Mouse (Mus musculus): Measurements from ENCODE around the gene Sac3d1. TPM values are rescaled to one million over a fixed set of nuclear protein-coding genes. Genes with fewer than 3 reads are reported as not detected.
"Not testable (repeated sequence)": the region's sequence is repeated elsewhere in the genome, so short reads cannot be mapped to it uniquely, and the experiment has no call there.

Gene Sac3d1
- polyA plus RNA-seq (2012; ENCODE audit: insufficient read depth, insufficient read length, missing spikeins) = 5.7 and 6.8 TPM in 2 replicates

DNA sequence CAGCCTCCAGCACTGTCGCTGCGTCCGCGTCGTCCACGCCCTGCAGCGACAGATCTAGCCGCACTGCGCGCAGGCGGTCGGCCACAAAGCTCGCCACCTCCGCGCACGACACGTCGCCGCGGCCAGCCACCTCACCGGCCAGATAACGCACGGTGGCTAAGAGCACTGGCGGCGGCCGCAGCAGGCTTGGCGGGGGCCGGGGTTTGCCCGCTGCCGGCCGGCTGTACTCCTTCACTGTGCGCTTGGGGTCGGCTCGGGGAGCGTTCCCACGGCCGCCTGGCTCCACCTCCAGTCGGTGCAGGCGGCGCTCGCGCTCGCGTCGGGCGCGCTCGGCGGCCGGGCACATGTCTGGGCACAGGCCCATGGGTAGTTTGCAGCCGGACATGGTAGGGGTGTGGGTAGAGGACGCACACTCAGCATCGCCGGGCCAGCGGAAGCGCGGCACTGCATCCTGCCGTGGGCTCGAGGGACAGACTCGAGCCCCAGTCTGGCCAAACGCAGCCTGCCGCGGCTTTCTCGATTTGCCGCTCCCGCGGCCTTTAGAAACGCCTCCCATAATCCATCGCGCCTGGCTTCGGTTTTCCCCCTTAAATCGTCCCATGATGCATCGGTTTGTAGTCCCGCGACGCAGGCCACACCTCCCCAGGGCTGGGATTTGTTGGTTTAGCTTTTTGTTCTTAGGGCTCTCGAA, at the start of gene Sac3d1:
Gene Sac3d1, minus strand, starts transcription at position 665 of the 691 bp plus-strand sequence.
- no peaks in the 10 kb centered on the region; the same call in 1 of the 2 replicates for H3K4me1 ChIP-seq (ENCODE audit: control insufficient read depth, insufficient read depth, insufficient read length, low read length)
- peak within 1 kb of the TSS; percentile 84 for H3K4me3 ChIP-seq (ENCODE audit: insufficient read depth, low read depth, low read length)
- H3K27ac ChIP-seq (replicated peaks; ENCODE audit: low read depth, low read length) = peak within 1 kb of the TSS; percentile 69

DNA sequence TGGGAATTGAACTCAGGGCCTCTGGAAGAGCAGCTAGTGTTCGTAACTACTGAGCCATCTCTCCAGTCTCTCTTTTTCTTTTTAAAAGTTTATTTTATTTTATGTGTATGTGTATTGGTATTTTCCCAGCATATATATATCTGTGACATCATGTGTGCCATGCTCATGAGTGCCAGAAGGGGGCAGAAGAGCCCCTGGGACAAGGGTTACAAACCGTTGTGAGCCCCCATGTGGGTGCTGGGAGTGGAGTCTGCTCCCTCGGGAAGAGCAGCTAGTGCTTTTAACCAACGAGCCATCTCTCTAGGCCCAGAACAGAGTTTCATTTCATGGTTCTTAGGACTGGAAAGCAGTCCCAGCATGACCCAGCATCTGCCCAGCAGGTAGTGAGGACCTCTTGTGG, 48.3 kb upstream of the Sac3d1 start:
- Histone ChIP-seq H3K4me3 (ENCODE audit: insufficient read depth, low read depth, low read length) (no peak overlapping the region), H3K27ac (replicated peaks; ENCODE audit: low read depth, low read length) (no peak overlapping the region), H3K4me1 (ENCODE audit: control insufficient read depth, insufficient read depth, insufficient read length, low read length) (no peaks in the 10 kb centered on the region)

DNA sequence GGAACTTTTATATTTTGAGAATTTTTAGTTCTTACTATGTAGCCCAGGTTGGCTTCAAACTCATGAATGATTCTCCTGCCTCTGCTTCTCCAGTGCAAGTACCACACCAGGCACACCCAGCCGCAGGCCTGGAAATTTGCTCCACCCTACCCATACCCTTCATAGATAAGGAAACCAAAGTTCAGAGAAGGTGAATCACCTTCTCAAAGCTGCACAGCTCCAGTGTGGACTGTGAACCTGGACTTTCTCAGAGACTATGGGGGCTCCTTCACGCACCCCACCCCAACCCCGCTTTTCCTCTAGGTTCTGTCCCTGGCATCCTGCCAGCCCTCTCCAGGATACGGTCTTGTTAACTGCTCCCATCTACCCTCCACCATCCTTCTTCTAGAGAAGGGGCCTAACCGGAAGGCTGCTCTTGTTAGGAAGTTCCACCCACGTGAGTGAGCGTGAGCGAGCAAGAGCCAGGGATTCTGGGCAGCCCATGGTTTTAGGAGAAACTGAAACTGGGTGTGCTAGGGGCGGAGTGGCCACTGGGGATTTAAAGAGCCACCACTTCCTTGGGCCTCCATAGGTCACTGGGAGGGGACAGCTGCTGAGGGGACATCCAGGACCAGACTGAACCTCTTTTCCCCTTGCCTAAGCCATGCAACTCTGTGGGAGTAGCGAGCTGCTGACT, 45.6 kb upstream of the Sac3d1 start:
- H3K27ac ChIP-seq (replicated peaks; ENCODE audit: low read depth, low read length) = no peak overlapping the region
- H3K4me3 ChIP-seq (ENCODE audit: insufficient read depth, low read depth, low read length) = peak overlapping the region; percentile 50
- H3K4me1 ChIP-seq (ENCODE audit: control insufficient read depth, insufficient read depth, insufficient read length, low read length) = no peaks in the 10 kb centered on the region

DNA sequence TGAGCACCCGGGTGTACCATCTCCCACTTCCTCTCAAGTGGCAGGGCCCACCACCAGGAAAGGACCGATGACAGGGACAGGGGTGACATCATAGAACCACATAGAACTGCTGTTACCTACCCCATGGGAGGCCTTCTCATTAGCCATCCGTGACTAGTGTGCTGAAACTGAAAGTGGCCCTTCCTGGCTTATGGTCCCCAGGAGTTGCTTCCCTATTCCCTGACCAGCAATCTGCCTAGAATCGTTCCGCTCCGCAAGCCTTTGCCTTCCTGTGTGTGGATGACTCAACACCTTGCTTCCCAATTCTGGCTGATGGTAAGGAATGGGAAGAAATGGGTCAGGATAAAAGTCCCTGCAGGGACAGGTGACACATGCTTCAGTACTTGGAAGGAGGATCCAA, 38.8 kb upstream of the Sac3d1 start:
- no peak overlapping the region for H3K27ac ChIP-seq (replicated peaks; ENCODE audit: low read depth, low read length)
- H3K4me1 ChIP-seq (ENCODE audit: control insufficient read depth, insufficient read depth, insufficient read length, low read length) = no peaks in the 10 kb centered on the region
- H3K4me3 ChIP-seq (ENCODE audit: insufficient read depth, low read depth, low read length) = no peak overlapping the region

DNA sequence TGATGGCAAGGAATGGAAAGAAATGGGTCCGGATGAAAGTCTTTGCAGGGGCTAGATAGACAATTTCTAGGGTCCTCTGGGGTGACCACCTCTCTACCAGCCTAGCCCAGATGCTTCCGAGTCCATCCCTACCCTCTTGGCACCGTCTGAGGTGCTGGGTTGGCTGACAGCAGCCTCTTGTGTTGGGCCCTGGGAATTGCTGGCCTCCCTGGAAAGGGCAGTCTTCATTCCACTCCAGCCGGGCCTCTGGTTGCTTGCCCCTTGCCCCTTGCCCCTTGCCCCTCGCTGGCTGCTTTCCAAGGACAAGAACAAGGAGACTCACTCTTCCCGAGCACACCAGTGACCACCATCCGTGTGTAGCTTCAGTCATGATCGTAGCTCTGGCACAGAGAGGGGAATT, 37.9 kb upstream of the Sac3d1 start:
- no peak overlapping the region for H3K4me3 ChIP-seq (ENCODE audit: insufficient read depth, low read depth, low read length)
- no peaks in the 10 kb centered on the region for H3K4me1 ChIP-seq (ENCODE audit: control insufficient read depth, insufficient read depth, insufficient read length, low read length)
- H3K27ac ChIP-seq (replicated peaks; ENCODE audit: low read depth, low read length) = no peak overlapping the region

DNA sequence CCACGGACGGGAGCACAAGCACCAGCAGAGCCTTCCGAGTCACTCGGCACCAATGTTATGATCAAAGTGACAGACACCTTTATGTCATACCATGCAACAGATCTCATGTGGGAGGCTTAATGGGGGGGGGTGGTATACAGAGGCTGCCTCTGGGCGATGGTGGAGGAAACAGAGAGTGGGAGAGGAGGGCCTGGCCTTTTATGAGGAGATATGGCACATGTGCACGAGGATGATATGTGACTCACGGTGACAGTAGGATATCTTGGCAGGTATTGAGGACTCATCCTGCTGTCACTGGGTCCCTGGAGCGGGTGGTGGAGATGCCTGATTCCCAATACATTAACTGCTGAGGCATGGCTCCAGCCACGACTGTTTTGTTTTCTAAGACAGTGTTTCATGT, 36.7 kb upstream of the Sac3d1 start:
- Histone ChIP-seq H3K4me1 (ENCODE audit: control insufficient read depth, insufficient read depth, insufficient read length, low read length) (no peaks in the 10 kb centered on the region), H3K27ac (replicated peaks; ENCODE audit: low read depth, low read length) (no peak overlapping the region), H3K4me3 (ENCODE audit: insufficient read depth, low read depth, low read length) (no peak overlapping the region)

DNA sequence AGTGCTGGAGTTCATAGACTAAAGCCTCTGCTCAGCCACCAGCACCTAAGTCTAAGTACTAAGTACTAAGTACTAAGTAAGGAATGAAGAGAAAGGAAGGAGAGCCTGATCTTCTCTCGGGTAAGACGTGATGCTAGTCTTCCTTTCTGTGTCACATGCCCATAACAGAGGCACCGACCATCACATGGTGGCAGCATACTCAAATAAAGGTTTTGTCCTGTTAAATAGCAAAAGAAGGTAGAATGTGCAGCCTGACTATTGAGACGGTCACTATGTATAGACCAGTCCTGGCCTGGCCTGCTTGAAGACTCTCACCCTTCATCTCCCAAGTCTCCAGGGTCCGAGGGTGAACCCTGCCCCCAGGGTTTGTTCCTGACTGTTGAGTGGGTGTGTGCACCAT, 26.4 kb upstream of the Sac3d1 start:
- Histone ChIP-seq H3K27ac (replicated peaks; ENCODE audit: low read depth, low read length) (no peak overlapping the region), H3K4me3 (ENCODE audit: insufficient read depth, low read depth, low read length) (no peak overlapping the region), H3K4me1 (ENCODE audit: control insufficient read depth, insufficient read depth, insufficient read length, low read length) (no peaks in the 10 kb centered on the region)

DNA sequence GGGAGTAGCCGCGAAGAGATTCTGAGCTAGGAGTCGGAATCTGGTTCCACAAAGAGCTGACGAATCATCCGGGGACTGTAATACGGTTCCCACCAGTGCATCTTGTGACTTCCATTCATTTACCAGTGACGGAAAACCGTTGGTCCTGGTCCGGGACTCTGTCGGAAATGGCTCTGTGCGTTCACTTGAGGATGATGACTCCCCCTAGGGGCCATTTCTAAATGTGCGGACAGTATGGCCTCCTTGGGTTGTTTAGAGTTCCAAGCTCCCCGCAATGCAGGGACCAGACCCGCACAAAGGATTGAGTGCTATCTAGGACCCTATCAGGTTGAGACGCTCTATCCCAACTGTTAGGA, 22.9 kb upstream of the Sac3d1 start, which contains the start of gene Arl2:
Gene Arl2, minus strand, starts transcription at position 155 of the 356 bp plus-strand sequence.
- peak within 1 kb of the TSS; percentile 90 for H3K4me3 ChIP-seq (ENCODE audit: insufficient read depth, low read depth, low read length)
- H3K4me1 ChIP-seq (ENCODE audit: control insufficient read depth, insufficient read depth, insufficient read length, low read length) = no peaks in the 10 kb centered on the region
- H3K27ac ChIP-seq (replicated peaks; ENCODE audit: low read depth, low read length) = peak within 1 kb of the TSS; percentile 92

DNA sequence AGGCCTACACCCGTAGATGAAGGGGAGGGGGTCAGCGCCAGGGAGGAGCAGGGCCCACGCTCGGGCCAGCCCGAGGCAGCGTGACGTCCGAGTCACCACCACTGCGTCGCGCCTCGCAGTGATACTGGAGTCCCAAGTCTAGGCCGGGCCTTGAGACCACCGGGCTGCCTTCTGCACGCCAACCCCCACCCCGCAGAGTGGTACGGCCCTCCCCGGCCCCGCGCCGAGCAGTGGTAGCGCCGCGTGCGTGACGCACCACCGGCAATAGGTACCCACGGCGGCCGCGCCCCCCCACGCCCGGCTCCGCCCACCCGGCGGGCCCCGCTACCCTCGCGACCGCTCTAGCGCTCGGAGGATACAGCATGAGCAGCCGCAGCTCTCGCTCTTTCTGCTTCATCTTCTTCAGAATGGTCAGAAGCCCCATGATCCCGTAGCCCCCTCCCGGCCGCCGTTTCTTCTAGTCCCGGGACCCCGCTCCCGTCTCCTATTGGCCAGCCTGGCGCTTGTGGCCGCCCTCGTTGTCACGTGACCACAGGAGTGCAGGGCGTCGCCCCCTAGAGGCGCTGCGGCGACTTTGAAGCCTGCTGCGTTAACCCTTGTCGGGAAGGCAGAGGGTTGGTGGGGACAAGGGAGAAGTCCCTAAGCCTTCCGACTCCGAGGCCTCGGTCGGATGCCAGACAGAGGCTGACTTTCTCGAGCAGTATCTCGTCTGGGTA, 22.4 kb upstream of the Sac3d1 start, which contains the start of gene Batf2:
Gene Batf2, plus strand, starts transcription at position 306 of the 716 bp plus-strand sequence.
- Histone ChIP-seq H3K4me3 (ENCODE audit: insufficient read depth, low read depth, low read length) (peak within 1 kb of the TSS; percentile 90), H3K27ac (replicated peaks; ENCODE audit: low read depth, low read length) (peak within 1 kb of the TSS; percentile 92), H3K4me1 (ENCODE audit: control insufficient read depth, insufficient read depth, insufficient read length, low read length) (no peaks in the 10 kb centered on the region)

DNA sequence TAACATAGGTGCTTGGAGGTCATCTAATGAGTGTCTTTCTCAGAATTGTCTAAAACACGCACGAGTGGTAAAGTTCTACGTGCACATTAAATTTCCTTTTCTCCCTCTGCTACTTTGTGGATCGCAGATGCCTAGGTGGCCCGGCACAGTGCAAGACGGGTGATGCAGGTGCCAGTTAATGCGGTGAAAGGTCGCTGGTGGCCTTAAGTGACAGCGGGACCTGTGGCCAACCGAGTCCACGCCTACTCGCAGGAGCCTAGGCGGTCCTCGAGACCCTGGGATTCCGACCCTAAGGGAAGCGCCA, 21.9 kb upstream of the Sac3d1 start:
- Histone ChIP-seq H3K4me1 (ENCODE audit: control insufficient read depth, insufficient read depth, insufficient read length, low read length) (no peaks in the 10 kb centered on the region), H3K4me3 (ENCODE audit: insufficient read depth, low read depth, low read length) (peak overlapping the region; percentile 90), H3K27ac (replicated peaks; ENCODE audit: low read depth, low read length) (peak overlapping the region; percentile 92)

DNA sequence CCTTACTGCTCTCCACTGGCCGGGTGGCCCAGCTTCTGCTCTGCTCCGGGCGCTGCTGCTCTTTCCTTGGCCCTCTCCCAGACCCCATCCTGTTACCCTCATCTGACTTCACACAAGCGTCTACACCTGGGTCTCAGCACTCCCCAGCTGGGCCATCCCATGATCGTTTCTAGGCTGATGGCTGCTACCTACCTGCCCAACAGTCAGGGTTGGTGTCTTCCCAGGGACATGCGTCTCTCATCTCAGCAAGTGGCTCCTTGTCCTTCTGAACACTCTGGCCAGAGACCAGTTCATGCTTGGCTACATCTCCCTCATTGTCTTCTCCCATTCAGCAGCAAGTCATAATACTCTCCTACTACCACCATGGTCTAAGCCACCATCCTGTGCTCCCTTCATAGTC, 21.3 kb upstream of the Sac3d1 start:
- no peak overlapping the region for H3K27ac ChIP-seq (replicated peaks; ENCODE audit: low read depth, low read length)
- H3K4me1 ChIP-seq (ENCODE audit: control insufficient read depth, insufficient read depth, insufficient read length, low read length) = no peaks in the 10 kb centered on the region
- peak overlapping the region; percentile 15; the same call in 1 of the 2 replicates for H3K4me3 ChIP-seq (ENCODE audit: insufficient read depth, low read depth, low read length)

DNA sequence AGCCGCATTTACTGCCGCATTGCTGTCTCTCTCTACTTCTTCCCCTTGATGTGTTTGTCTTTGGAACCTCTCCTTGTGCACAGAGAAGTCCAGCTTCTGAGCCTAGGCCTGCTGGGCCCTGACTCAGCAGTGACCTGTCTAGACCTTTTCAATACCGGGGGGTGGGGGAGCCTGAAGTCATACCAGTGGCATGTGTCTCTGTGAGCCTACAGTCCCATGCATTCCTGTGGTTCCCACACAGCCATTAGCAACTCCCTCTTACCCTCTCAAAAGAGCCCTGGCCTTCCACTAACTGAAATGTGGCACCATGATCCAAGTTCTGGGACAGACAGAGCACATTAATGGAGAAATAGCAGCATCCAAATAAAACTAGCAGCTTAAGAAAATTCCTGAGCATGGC, 17.9 kb upstream of the Sac3d1 start:
- no peaks in the 10 kb centered on the region for H3K4me1 ChIP-seq (ENCODE audit: control insufficient read depth, insufficient read depth, insufficient read length, low read length)
- H3K4me3 ChIP-seq (ENCODE audit: insufficient read depth, low read depth, low read length) = no peak overlapping the region
- no peak overlapping the region for H3K27ac ChIP-seq (replicated peaks; ENCODE audit: low read depth, low read length)

DNA sequence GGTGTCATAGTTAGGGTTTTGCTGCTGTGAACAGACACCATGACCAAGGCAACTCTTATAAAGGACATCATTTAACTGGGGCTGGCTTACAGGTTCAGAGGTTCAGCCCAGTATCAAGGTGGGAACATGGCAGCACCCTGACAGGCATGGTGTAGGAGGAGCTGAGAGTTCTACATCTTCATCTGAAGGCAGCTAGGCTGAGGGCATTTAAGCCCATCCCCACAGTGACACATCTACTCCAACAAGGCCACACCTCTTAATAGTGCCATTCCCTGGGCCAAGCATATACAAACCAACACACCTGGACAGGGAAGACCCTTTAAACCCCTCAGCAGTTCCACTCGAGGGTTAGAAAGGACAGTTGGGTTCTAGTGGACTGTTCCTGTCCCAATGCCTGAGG, 14.7 kb upstream of the Sac3d1 start:
- not testable (repeated sequence) for H3K4me3 ChIP-seq (ENCODE audit: insufficient read depth, low read depth, low read length); H3K4me1 ChIP-seq (ENCODE audit: control insufficient read depth, insufficient read depth, insufficient read length, low read length); H3K27ac ChIP-seq (replicated peaks; ENCODE audit: low read depth, low read length)

DNA sequence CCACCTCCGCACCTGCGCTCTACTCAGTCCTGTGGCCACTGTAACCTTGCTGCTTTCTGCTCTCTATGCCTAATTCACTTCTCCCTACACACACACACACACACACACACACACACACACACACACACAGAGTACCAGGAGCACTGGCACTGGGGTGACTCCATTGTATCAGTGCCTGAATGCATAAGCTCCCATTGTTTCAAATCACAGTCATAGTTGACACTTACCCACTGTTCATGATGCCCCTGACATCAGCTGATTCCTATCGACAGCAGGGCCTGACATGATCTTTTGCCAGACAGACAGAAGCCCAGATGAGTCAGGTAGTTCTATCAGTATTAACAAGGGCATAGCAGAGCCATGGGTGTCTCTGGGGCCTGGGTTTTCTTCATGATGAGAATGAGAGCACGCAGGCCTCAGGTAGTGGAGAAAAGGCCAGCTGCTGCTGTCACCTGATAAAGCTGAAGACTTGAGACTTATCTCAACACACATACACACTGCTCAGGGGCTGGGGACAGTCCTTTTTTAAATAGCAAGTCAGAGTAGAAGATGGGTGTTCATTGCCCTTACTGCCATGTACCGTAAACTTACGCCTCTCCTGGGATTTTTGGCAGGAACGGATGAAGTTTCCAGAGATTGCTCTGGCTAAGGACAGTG, 13.8 kb upstream of the Sac3d1 start:
- no peaks in the 10 kb centered on the region for H3K4me1 ChIP-seq (ENCODE audit: control insufficient read depth, insufficient read depth, insufficient read length, low read length)
- H3K27ac ChIP-seq (replicated peaks; ENCODE audit: low read depth, low read length) = no peak overlapping the region
- H3K4me3 ChIP-seq (ENCODE audit: insufficient read depth, low read depth, low read length) = no peak overlapping the region

DNA sequence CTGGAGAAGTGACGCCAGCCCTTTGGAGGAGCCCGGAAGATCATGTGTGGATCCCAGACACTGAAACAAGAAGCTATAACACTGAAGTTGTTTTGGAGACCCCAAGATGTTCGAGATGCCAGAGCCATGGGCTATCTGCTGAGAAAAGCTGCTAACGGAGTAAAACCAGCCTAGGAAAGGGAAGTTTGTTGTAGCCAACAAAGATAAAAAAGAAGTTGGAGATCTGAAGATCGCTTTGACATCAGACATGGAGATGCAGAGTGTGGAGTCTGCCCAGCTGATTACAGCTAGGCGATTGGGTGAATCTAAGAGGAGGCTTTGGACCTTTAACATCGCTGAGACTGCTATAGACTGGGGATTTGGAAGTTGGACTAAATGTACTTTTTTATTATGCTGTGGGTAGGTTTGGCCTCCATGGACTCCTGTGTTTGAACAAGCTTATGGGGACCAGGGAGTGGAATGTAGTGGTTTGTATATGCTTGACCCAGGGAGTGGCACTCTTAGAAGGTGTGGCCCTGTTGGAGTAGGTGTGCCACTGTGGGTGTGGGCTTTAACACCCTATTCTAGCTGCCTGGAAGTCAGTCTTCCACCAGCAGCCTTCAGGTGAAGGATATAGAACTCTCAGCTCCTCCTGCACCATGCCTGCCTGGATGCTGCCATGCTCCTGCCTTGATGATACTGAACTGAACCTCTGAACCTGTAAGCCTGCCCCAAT, 12.1 kb upstream of the Sac3d1 start:
- not testable (repeated sequence) for H3K4me3 ChIP-seq (ENCODE audit: insufficient read depth, low read depth, low read length); H3K27ac ChIP-seq (replicated peaks; ENCODE audit: low read depth, low read length); H3K4me1 ChIP-seq (ENCODE audit: control insufficient read depth, insufficient read depth, insufficient read length, low read length)
